Mouse (Mus musculus) hindbrain, embryonic 12.5 days (tissue): ENCODE results near the gene Ctns. TPM values are rescaled to one million over a fixed set of nuclear protein-coding genes. Genes with fewer than 3 reads are reported as not detected.

Source experiments
- polyA plus RNA-seq: library from polyadenylated mRNA; unstranded; fragments of >200 nt; fragmentation: Nextera tagmentation; extraction: Ambion mirVana; gene quantifications from 2 replicates; pipeline ENCODE4 v1.2.1, GENCODE M21; 2016

Ctns gene
- polyA plus RNA-seq, 1 experiment from 2014 or later: 25.5 TPM

Other genes with a start within 250 kb of the Ctns start
- gene Atp2a3, start 237.9 kb downstream of the Ctns start, polyA plus RNA-seq: 2.2 and 2.4 TPM in 2 replicates
- 0.81 and 1.2 TPM in 2 replicates for gene P2rx1, start 199.9 kb downstream of the Ctns start, polyA plus RNA-seq
- gene Camkk1, start 180.0 kb downstream of the Ctns start, polyA plus RNA-seq: 13.3 and 13.6 TPM in 2 replicates
- gene Ncbp3, start 151.3 kb downstream of the Ctns start, polyA plus RNA-seq: 13.4 and 13.5 TPM in 2 replicates
- gene Itgae, start 108.5 kb downstream of the Ctns start, polyA plus RNA-seq: 0.30 and 0.35 TPM in 2 replicates
- 10.6 and 12.4 TPM in 2 replicates for gene Haspin, start 60.7 kb downstream of the Ctns start, polyA plus RNA-seq
- 0.31 and 0.43 TPM in 2 replicates for gene P2rx5, start 38.6 kb downstream of the Ctns start, polyA plus RNA-seq
- gene Emc6, start 22.0 kb downstream of the Ctns start, polyA plus RNA-seq: 110 and 111 TPM in 2 replicates
- gene Tax1bp3, start 22.0 kb downstream of the Ctns start, polyA plus RNA-seq: 204 and 205 TPM in 2 replicates
- gene Shpk, start 418 bp upstream of the Ctns start, polyA plus RNA-seq: 2.4 TPM in 2 replicates
- 0.14 TPM in 1 of 2 replicates, not detected in the other for gene Trpv1, start 35.2 kb upstream of the Ctns start, polyA plus RNA-seq
- gene Trpv3, start 68.3 kb upstream of the Ctns start, polyA plus RNA-seq: 0.04 TPM in 1 of 2 replicates, not detected in the other
- 0.27 and 0.70 TPM in 2 replicates for gene Aspa, start 130.6 kb upstream of the Ctns start, polyA plus RNA-seq
- not detected in 2 replicates for gene Gm49340, start 130.7 kb upstream of the Ctns start, polyA plus RNA-seq
- 0.18 TPM in 1 of 2 replicates, not detected in the other for gene Spata22, start 130.7 kb upstream of the Ctns start, polyA plus RNA-seq
- gene Olfr20, start 151.7 kb upstream of the Ctns start, polyA plus RNA-seq: not detected in 2 replicates
- gene Olfr376, start 172.2 kb upstream of the Ctns start, polyA plus RNA-seq: not detected in 2 replicates
- not detected in 2 replicates for gene Olfr1, start 200.6 kb upstream of the Ctns start, polyA plus RNA-seq
- gene Olfr378, start 229.4 kb upstream of the Ctns start, polyA plus RNA-seq: not detected in 2 replicates